Mouse (Mus musculus) liver, embryonic 14.5 days (tissue): ENCODE results near the gene Slc22a15.

Experiments
- CTCF ChIP-seq: IDR thresholded peaks from 2 replicates; pipeline ENCODE4 v1.5.1; 2016; ENCODE audit warnings: antibody characterized with exemption, low read depth, control low read depth
- EP300 ChIP-seq: IDR thresholded peaks from 2 replicates; pipeline ENCODE4 v1.6.1; 2016; ENCODE audit warnings: antibody characterized with exemption, low read depth

DNA sequence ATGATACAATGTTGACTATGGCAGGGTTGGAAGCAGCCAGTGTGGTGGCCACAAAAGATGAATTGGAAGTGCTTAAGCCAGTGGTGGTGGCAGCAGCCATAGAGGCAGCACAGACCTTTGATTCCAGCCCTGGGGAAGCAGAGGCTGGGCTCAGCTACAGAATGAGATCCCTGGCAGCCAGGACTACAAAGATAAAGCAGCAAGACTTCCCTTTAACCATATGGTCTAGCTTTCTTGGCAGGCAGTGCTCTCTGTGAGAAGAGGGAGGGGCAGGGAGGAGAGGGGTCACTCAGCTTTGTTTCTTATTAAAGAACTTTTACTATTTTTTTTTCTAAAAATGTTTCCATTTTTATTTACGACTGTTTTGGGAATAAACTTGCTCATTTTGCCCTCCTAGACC is 1.4 kb upstream of the Slc22a15 start:
- TF ChIP-seq CTCF (no peak), EP300 (no peak)
